Mouse (Mus musculus) hindbrain, postnatal 0 days (tissue): ENCODE results near the gene Il1r1. TPM values are rescaled to one million over a fixed set of nuclear protein-coding genes. Genes with fewer than 3 reads are reported as not detected.

Experiments used
- ATAC-seq: fragments of 200-750 bp; cut with Nextera tagmentation; 2 replicates; pipeline ENCODE4 v1.8.0; 2017; ENCODE audit warnings: mild to moderate bottlenecking, moderate TSS enrichment, moderate library complexity
- DNase-seq: peaks from one replicate; pipeline ENCODE4 v3.0.0-alpha.2; 2015; ENCODE audit warnings: low spot score
- H3K27ac ChIP-seq: fragments of 300-500 bp; sonication (generic); 2 replicates; pipeline ENCODE4 v1.5.1; 2014; ENCODE audit warnings: mild to moderate bottlenecking
- H3K27me3 ChIP-seq: fragments of 300-500 bp; sonication (generic); 2 replicates; pipeline ENCODE4 v1.6.1; 2014; ENCODE audit warnings: low read length, mixed read lengths; ENCODE audit not compliant: insufficient read depth
- H3K36me3 ChIP-seq: fragments of 300-500 bp; sonication (generic); 2 replicates; pipeline ENCODE4 v1.6.1; 2014; ENCODE audit warnings: low read length, mixed read lengths; ENCODE audit not compliant: insufficient read depth
- H3K4me1 ChIP-seq: fragments of 300-500 bp; sonication (generic); 2 replicates; pipeline ENCODE4 v1.6.1; 2014; ENCODE audit warnings: antibody characterized with exemption, low read length, mixed read lengths; ENCODE audit not compliant: insufficient read depth
- H3K4me2 ChIP-seq: fragments of 300-500 bp; sonication (generic); 2 replicates; pipeline ENCODE4 v1.6.1; 2014; ENCODE audit warnings: low read depth, mild to moderate bottlenecking, low read length, moderate library complexity, mixed read lengths
- H3K4me3 ChIP-seq: fragments of 300-500 bp; sonication (generic); 2 replicates; pipeline ENCODE4 v1.5.1; 2014; ENCODE audit warnings: low read length
- H3K9ac ChIP-seq: fragments of 300-500 bp; sonication (generic); replicated peaks from 2 replicates; pipeline ENCODE4 v1.6.1; 2014; ENCODE audit warnings: mild to moderate bottlenecking, low read length, moderate library complexity, mixed read lengths
- H3K9me3 ChIP-seq: fragments of 300-500 bp; sonication (generic); 2 replicates; pipeline ENCODE4 v1.6.1; 2016; ENCODE audit warnings: low read length, mixed read lengths
- CTCF ChIP-seq: IDR thresholded peaks from 2 replicates; pipeline ENCODE4 v1.5.1; 2016; ENCODE audit warnings: antibody characterized with exemption, control low read depth, low read depth
- WGBS: fragments of 180-500 bp; shearing (Covaris S2); extraction: QIAGEN DNeasy Blood & Tissue Kit; methylation state at CpG from one replicate; pipeline ENCODE4 v1.1.7; 2014; 5-methylcytosine and 5-hydroxymethylcytosine counted together
- polyA plus RNA-seq: library from polyadenylated mRNA; unstranded; fragments of >200 nt; fragmentation: Nextera tagmentation; extraction: Ambion mirVana; gene quantifications from 2 replicates; pipeline ENCODE4 v1.2.1, GENCODE M21; 2015
- total RNA-seq: library from RNA; depleted of rRNA; stranded (reverse); fragments of >200 nt; gene quantifications from 2 replicates; pipeline ENCODE4 v1.2.3, GENCODE M21; 2014

Il1r1 gene
- total and polyA plus RNA-seq, 2 experiments from 2014 or later: 0.63 to 0.78 TPM

GRCm38 (mm10) chr1:40340102-40340501 is 115.2 kb downstream of the Il1r1 start:
- H3K27ac ChIP-seq: no peak overlapping the region
- H3K4me3 ChIP-seq: no peak overlapping the region
- DNase-seq (no peak), ATAC-seq (no peak)
- WGBS: 92% methylated on average over 4 of the region's 4 CpGs
- no peak overlapping the region for H3K4me2 ChIP-seq
- H3K27me3 ChIP-seq: no peaks in the 10 kb centered on the region
- H3K4me1 ChIP-seq: no peaks in the 10 kb centered on the region
- no peak for TF ChIP-seq CTCF
- H3K36me3 ChIP-seq: no peaks in the 10 kb centered on the region
- H3K9me3 ChIP-seq: no peaks in the 10 kb centered on the region
- no peak overlapping the region for H3K9ac ChIP-seq

DNA sequence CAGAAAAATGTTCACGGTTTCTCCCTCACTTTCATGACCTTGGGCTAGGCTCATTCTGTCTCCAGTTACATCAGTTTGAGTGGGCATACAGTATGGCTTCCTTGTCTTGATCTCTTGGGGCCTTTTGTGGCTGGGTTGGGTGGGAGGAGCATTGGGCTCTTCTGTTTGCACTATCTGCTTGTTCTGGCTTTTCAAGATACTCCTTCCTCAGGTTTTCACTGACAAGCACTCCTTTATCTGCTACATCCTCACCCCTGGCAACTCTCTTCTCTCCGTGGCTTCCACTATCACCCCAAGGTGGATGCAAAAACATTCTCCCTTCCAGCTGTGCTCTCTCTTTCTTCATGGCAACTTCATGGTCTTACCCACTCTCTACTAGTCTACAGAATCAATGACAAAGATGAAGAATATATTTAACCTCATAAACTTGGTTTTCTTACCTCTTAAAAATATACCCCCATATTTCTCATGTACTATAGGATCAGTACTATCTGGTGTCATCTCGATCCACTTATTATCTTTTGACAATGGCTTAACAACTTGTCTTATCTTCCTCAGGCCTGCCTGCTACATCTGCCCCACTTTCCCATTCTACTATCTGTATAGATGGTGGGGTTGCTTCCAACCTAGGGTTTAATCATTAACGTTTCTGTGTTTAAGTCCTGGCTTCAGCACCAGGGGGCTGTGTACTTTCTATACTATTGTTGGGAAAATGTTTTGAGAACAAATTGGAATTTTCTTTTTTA is 127.5 kb downstream of the Il1r1 start:
- Histone ChIP-seq H3K27ac (no peak overlapping the region), H3K9ac (no peak overlapping the region), H3K4me1 (no peaks in the 10 kb centered on the region), H3K27me3 (no peaks in the 10 kb centered on the region), H3K4me3 (no peak overlapping the region), H3K9me3 (no peaks in the 10 kb centered on the region), H3K4me2 (no peak overlapping the region), H3K36me3 (no peaks in the 10 kb centered on the region)
- ATAC-seq (no peak), DNase-seq (no peak)
- no peak for TF ChIP-seq CTCF
- 80% methylated on average over 4 of the region's 4 CpGs for WGBS

- Histone ChIP-seq H3K4me1 (no peaks in the 10 kb centered on the region), H3K27ac (no peak overlapping the region), H3K9me3 (no peaks in the 10 kb centered on the region), H3K36me3 (no peaks in the 10 kb centered on the region), H3K9ac (no peak overlapping the region), H3K4me3 (no peak overlapping the region), H3K4me2 (no peak overlapping the region), H3K27me3 (no peaks in the 10 kb centered on the region)
- TF ChIP-seq CTCF: no peak
- no peak for DNase-seq
- WGBS: 52% methylated on average over 2 of the region's 2 CpGs
- ATAC-seq: no peak
These were observed 128.0 kb downstream of the Il1r1 start for GRCm38 (mm10) chr1:40352904-40353286.

GRCm38 (mm10) chr1:40354665-40355064 is 129.8 kb downstream of the Il1r1 start:
- DNase-seq (no peak), ATAC-seq (no peak)
- no peaks in the 10 kb centered on the region for H3K9me3 ChIP-seq
- H3K9ac ChIP-seq: no peak overlapping the region
- H3K27ac ChIP-seq: no peak overlapping the region
- 86% methylated on average over 3 of the region's 3 CpGs for WGBS
- TF ChIP-seq CTCF: no peak
- H3K4me2 ChIP-seq: no peak overlapping the region
- no peak overlapping the region for H3K4me3 ChIP-seq
- H3K27me3 ChIP-seq: no peaks in the 10 kb centered on the region
- H3K36me3 ChIP-seq: no peaks in the 10 kb centered on the region
- no peaks in the 10 kb centered on the region for H3K4me1 ChIP-seq

GRCm38 (mm10) chr1:40355431-40355843 is 130.6 kb downstream of the Il1r1 start:
- Histone ChIP-seq H3K9ac (no peak overlapping the region), H3K27ac (no peak overlapping the region), H3K9me3 (no peaks in the 10 kb centered on the region), H3K4me1 (no peaks in the 10 kb centered on the region), H3K4me2 (no peak overlapping the region), H3K36me3 (no peaks in the 10 kb centered on the region), H3K4me3 (no peak overlapping the region), H3K27me3 (no peaks in the 10 kb centered on the region)
- WGBS: 89% methylated on average over 4 of the region's 4 CpGs
- DNase-seq (no peak), ATAC-seq (no peak)
- TF ChIP-seq CTCF: no peak

DNA sequence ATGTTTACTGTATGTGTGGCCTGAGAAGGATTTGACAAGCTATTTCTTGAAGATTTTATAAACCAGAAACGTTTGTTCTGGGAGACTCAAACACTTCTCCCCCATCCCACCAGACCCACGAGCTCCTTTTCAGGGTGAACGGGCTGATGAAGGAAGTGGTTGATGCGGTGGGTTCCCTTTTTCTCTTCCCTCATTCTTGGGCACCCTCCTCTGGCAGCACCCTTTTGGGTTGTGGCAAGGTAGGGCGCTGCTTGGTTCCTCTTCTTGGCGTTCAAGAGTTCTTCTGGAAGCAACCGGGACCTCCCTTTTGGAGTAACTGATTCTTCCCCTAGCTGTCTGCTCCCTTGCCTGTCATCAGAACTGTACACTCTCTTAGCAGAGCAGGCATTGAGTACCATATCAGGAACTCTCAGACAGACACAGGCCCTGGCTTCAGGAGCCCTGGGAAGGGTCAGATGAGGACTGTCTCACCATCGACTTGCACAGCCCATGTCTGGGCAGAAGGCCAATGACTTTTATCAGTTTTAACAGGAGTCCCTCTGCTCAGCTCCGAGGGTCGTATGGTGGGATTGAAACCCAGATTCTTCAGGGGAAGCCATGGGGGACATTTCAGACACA is 131.1 kb downstream of the Il1r1 start:
- WGBS: 79% methylated on average over 10 of the region's 10 CpGs

DNA sequence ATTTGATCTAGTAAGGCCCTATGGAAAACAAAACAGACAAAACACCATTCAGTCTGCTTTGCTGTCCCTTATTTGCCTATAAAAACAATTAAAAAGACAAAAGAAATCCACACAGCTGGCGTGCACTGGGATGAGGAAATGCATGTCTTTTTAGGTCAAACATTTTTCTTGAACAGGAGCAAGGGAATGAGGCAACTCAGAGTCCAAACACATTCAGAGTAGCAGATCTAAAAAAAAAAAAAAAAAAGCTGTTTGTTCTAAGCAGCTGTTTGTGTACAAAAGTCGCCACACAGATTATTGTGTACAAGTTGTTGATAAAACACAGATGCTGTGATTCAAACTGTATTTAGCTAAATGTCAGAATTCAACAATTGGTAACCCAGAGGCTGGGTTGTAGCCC is 133.0 kb downstream of the Il1r1 start:
- Histone ChIP-seq H3K36me3 (no peaks in the 10 kb centered on the region), H3K9ac (no peak overlapping the region), H3K4me3 (no peak overlapping the region), H3K9me3 (no peaks in the 10 kb centered on the region), H3K27me3 (no peaks in the 10 kb centered on the region), H3K4me1 (no peaks in the 10 kb centered on the region), H3K27ac (no peak overlapping the region), H3K4me2 (no peak overlapping the region)
- DNase-seq: no peak
- no peak for ATAC-seq
- no peak for TF ChIP-seq CTCF
- 39% methylated on average over 2 of the region's 2 CpGs for WGBS

More for the DNA sequence above, 131.1 kb downstream of the Il1r1 start:
- no peak for TF ChIP-seq CTCF
- H3K9ac ChIP-seq: no peak overlapping the region
- no peaks in the 10 kb centered on the region for H3K9me3 ChIP-seq
- H3K27ac ChIP-seq: no peak overlapping the region
- H3K4me2 ChIP-seq: no peak overlapping the region
- H3K4me1 ChIP-seq: no peaks in the 10 kb centered on the region
- ATAC-seq (no peak), DNase-seq (no peak)
- H3K36me3 ChIP-seq: no peaks in the 10 kb centered on the region
- H3K27me3 ChIP-seq: no peaks in the 10 kb centered on the region
- H3K4me3 ChIP-seq: no peak overlapping the region
